Mouse (Mus musculus) liver, embryonic 16.5 days (tissue): Measurements from ENCODE around the gene Higd1a. TPM values are rescaled to one million over a fixed set of nuclear protein-coding genes. Genes with fewer than 3 reads are reported as not detected.

Source experiments
- ATAC-seq: fragments of 200-750 bp; cut with Nextera tagmentation; 2 replicates; pipeline ENCODE4 v1.8.0; 2017; ENCODE audit warnings: low read depth, mild to moderate bottlenecking, moderate number of reproducible peaks, moderate library complexity
- H3K27ac ChIP-seq: fragments of 300-500 bp; sonication (generic); 2 replicates; pipeline ENCODE4 v1.5.1; 2014; ENCODE audit warnings: mild to moderate bottlenecking, low read length
- H3K27me3 ChIP-seq: fragments of 300-500 bp; sonication (generic); 2 replicates; pipeline ENCODE4 v1.6.1; 2014; ENCODE audit warnings: low read depth, low read length, mixed read lengths; ENCODE audit not compliant: control insufficient read depth, insufficient read depth
- H3K36me3 ChIP-seq: fragments of 300-500 bp; sonication (generic); 2 replicates; pipeline ENCODE4 v1.6.1; 2014; ENCODE audit warnings: mild to moderate bottlenecking; ENCODE audit not compliant: control insufficient read depth, insufficient read depth
- H3K4me1 ChIP-seq: fragments of 300-500 bp; sonication (generic); 2 replicates; pipeline ENCODE4 v1.6.1; 2014; ENCODE audit warnings: low read depth, low read length, mixed read lengths; ENCODE audit not compliant: control insufficient read depth
- H3K4me2 ChIP-seq: fragments of 300-500 bp; sonication (generic); 2 replicates; pipeline ENCODE4 v1.6.1; 2014; ENCODE audit warnings: low read depth, low read length, mixed read lengths
- H3K4me3 ChIP-seq: fragments of 300-500 bp; sonication (generic); 2 replicates; pipeline ENCODE4 v1.5.1; 2014; ENCODE audit warnings: low read depth, mild to moderate bottlenecking, low read length
- H3K9ac ChIP-seq: fragments of 300-500 bp; sonication (generic); 2 replicates; pipeline ENCODE4 v1.6.1; 2014; ENCODE audit warnings: low read depth, low read length
- H3K9me3 ChIP-seq: fragments of 300-500 bp; sonication (generic); replicated peaks from 2 replicates; pipeline ENCODE4 v1.6.1; 2016; ENCODE audit warnings: low read length; ENCODE audit not compliant: control insufficient read depth
- WGBS: fragments of 180-500 bp; shearing (Covaris S2); extraction: QIAGEN DNeasy Blood & Tissue Kit; methylation state at CpG from one replicate; pipeline ENCODE4 v1.1.7; 2014; ENCODE audit not compliant: insufficient replicate concordance; 5-methylcytosine and 5-hydroxymethylcytosine counted together
- polyA plus RNA-seq: library from polyadenylated mRNA; unstranded; fragments of >200 nt; fragmentation: Nextera tagmentation; extraction: Ambion mirVana; gene quantifications from 2 replicates; pipeline ENCODE4 v1.2.1, GENCODE M21; 2015

Gene Higd1a
- polyA plus RNA-seq, 1 experiment from 2014 or later = 114 TPM

GRCm38 (mm10) chr9:121847842-121848241, 10.3 kb downstream of the Higd1a start:
- ATAC-seq = peak; percentile 39; the same call in 1 of the 2 replicates
- Histone ChIP-seq H3K4me1 (no peaks in the 10 kb centered on the region; the same call in 1 of the 2 replicates), H3K9ac (no peak overlapping the region), H3K27ac (no peak overlapping the region), H3K4me2 (no peak overlapping the region), H3K9me3 (no peaks in the 10 kb centered on the region), H3K4me3 (no peak overlapping the region), H3K27me3 (no peaks in the 10 kb centered on the region), H3K36me3 (peaks cover 11% of the 10 kb centered on the region)
- WGBS = 52% methylated on average over 5 of the region's 5 CpGs

- no peaks in the 10 kb centered on the region for H3K27me3 ChIP-seq
- peaks cover 11% of the 10 kb centered on the region for H3K36me3 ChIP-seq
- no peaks in the 10 kb centered on the region; the same call in 1 of the 2 replicates for H3K4me1 ChIP-seq
- no peak overlapping the region for H3K4me3 ChIP-seq
- no peak overlapping the region for H3K27ac ChIP-seq
- WGBS = 89% methylated on average over 4 of the region's 4 CpGs
- ATAC-seq = no peak
- H3K4me2 ChIP-seq = no peak overlapping the region
- H3K9me3 ChIP-seq = no peaks in the 10 kb centered on the region
- H3K9ac ChIP-seq = no peak overlapping the region
Observed at GRCm38 (mm10) chr9:121847138-121847537, 11.0 kb downstream of the Higd1a start.

DNA sequence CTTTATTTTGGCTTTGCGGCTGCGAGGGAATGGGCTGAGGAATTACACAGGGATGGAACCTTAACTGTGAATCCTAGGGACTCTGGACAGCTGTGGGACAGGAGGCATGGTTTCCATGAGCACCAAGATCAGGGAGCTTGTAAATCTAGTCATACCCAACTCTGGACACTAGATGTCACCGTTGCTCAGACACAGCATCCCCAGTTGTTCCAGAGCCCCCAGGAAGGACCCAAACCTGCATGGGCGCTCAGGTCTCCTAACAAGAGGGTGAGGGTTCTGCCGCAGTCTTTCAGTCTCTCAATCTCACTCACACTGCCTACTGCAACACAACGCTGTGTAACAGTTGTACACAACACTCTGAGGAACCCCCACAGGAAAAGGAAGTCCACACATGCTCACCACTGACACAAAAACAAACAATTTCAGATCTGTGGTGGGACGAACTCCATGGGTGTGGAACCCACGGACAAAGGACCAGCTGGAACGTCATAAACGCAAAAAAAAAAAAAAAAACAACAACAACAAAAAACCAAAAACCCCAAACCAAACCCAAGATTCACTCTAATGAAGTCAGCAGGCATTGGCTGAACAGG, 11.5 kb downstream of the Higd1a start:
- ATAC-seq = no peak
- Histone ChIP-seq H3K4me2 (no peak overlapping the region), H3K27me3 (no peaks in the 10 kb centered on the region), H3K27ac (no peak overlapping the region), H3K9ac (no peak overlapping the region), H3K9me3 (no peaks in the 10 kb centered on the region), H3K36me3 (peaks cover 10% of the 10 kb centered on the region), H3K4me1 (no peaks in the 10 kb centered on the region; the same call in 1 of the 2 replicates), H3K4me3 (no peak overlapping the region)
- WGBS = 24% methylated on average over 10 of the region's 10 CpGs

- Histone ChIP-seq H3K4me2 (no peak overlapping the region), H3K27me3 (peaks cover 8% of the 10 kb centered on the region), H3K4me1 (no peaks in the 10 kb centered on the region), H3K36me3 (no peaks in the 10 kb centered on the region), H3K9me3 (no peaks in the 10 kb centered on the region), H3K4me3 (no peak overlapping the region), H3K27ac (no peak overlapping the region), H3K9ac (no peak overlapping the region)
- ATAC-seq = no peak
- 69% methylated on average over 2 of the region's 2 CpGs for WGBS
Observed at GRCm38 (mm10) chr9:121842914-121843313, 15.2 kb downstream of the Higd1a start.

DNA sequence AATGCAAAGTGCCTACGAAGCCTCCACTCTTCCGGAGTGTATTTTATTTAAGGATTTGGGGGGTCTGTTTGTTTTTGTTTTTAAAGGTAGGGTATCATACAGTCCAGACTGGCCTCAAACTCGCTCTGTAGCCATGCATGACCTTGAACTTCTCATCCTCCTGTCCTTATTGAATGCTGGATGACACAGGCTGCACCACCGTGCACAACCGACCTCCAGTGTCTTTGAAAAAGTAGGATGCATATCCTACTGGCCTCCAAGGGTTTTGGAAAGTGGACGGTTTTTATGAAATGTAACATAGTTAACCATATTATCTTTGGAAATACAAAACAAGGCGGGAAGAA, 18.6 kb downstream of the Higd1a start:
- H3K36me3 ChIP-seq = no peaks in the 10 kb centered on the region
- H3K9me3 ChIP-seq = no peaks in the 10 kb centered on the region
- H3K9ac ChIP-seq = no peak overlapping the region
- H3K27me3 ChIP-seq = peaks cover 8% of the 10 kb centered on the region
- H3K4me2 ChIP-seq = peak overlapping the region; percentile 60
- H3K4me3 ChIP-seq = peak overlapping the region; percentile 44
- 31% methylated on average over 7 of the region's 7 CpGs for WGBS
- no peak overlapping the region for H3K27ac ChIP-seq
- ATAC-seq = no peak
- H3K4me1 ChIP-seq = no peaks in the 10 kb centered on the region

- Histone ChIP-seq H3K27ac (no peak within 1 kb of the TSS), H3K36me3 (no peaks in the 10 kb centered on the region), H3K4me3 (peak within 1 kb of the TSS; percentile 44), H3K9ac (peak within 1 kb of the TSS; percentile 7; the same call in 1 of the 2 replicates), H3K27me3 (peaks cover 8% of the 10 kb centered on the region), H3K4me1 (no peaks in the 10 kb centered on the region), H3K4me2 (peak within 1 kb of the TSS; percentile 60), H3K9me3 (no peaks in the 10 kb centered on the region)
- peak; percentile 24; the same call in 1 of the 2 replicates for ATAC-seq
- 5% methylated on average over 61 of the region's 61 CpGs for whole genome bisulfite sequencing
Observed at GRCm38 (mm10) chr9:121838829-121839621, 19.1 kb downstream of the Higd1a start, which contains the start of gene Ccdc13. Ccdc13 (minus strand) TSS chr9:121839461.

GRCm38 (mm10) chr9:121838008-121838407, 20.2 kb downstream of the Higd1a start:
- no peaks in the 10 kb centered on the region for H3K9me3 ChIP-seq
- H3K36me3 ChIP-seq = no peaks in the 10 kb centered on the region
- no peak overlapping the region for H3K9ac ChIP-seq
- no peak overlapping the region for H3K27ac ChIP-seq
- 56% methylated on average over 6 of the region's 6 CpGs for WGBS
- H3K4me3 ChIP-seq = no peak overlapping the region
- no peak overlapping the region for H3K4me2 ChIP-seq
- peaks cover 8% of the 10 kb centered on the region for H3K27me3 ChIP-seq
- peak; percentile 57; the same call in 1 of the 2 replicates for ATAC-seq
- H3K4me1 ChIP-seq = no peaks in the 10 kb centered on the region

GRCm38 (mm10) chr9:121833825-121834224, 24.3 kb downstream of the Higd1a start:
- no peak for ATAC-seq
- WGBS = 76% methylated on average over 11 of the region's 11 CpGs

DNA sequence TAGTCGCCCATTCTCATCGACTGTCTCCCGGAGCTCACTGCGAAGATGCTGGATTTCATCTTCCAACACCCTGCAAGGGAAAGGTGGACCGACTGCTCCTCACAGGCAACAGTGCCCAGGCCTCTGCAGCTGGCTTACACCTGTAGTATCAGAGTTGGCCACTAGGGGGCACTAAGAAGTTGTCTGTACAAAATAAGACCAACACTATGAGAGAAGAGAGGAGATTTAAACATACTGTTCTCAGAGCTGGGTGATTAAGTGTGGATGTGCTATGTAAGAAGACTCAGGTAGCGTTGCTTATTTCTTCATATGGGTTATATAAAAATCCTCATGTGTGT, 27.2 kb downstream of the Higd1a start:
- 24% methylated on average over 6 of the region's 6 CpGs for WGBS
- no peak for ATAC-seq

More at GRCm38 (mm10) chr9:121833825-121834224, 24.3 kb downstream of the Higd1a start:
- Histone ChIP-seq H3K4me2 (no peak overlapping the region), H3K9me3 (no peaks in the 10 kb centered on the region), H3K9ac (no peak overlapping the region), H3K27ac (no peak overlapping the region), H3K4me3 (no peak overlapping the region), H3K36me3 (no peaks in the 10 kb centered on the region), H3K27me3 (peaks cover 3% of the 10 kb centered on the region), H3K4me1 (no peaks in the 10 kb centered on the region)

More for the DNA sequence above, 27.2 kb downstream of the Higd1a start:
- Histone ChIP-seq H3K4me2 (no peak overlapping the region), H3K4me3 (no peak overlapping the region), H3K36me3 (no peaks in the 10 kb centered on the region), H3K4me1 (no peaks in the 10 kb centered on the region), H3K27me3 (no peaks in the 10 kb centered on the region), H3K9ac (no peak overlapping the region), H3K9me3 (no peaks in the 10 kb centered on the region), H3K27ac (no peak overlapping the region)
